Mouse (Mus musculus): Measurements from ENCODE around the gene Rreb1.

- TF ChIP-seq ETS1 (IDR thresholded peaks at IDR 0.05; ENCODE audit: low read depth, low read length), result no peak
- TF ChIP-seq POLR2A (IDR thresholded peaks at IDR 0.05; ENCODE audit: control insufficient read depth in 1 of 2, insufficient read depth in 1 of 2, low read depth in 1 of 2, low read length in 2 of 2, poor library complexity in 1 of 2), result no peak
- TF ChIP-seq CHD2 (IDR thresholded peaks at IDR 0.05; ENCODE audit: low read length), result no peak
- TF ChIP-seq TCF12 (IDR thresholded peaks at IDR 0.05; ENCODE audit: low read depth, low read length), result no peak
- TF ChIP-seq E2F4 (IDR thresholded peaks at IDR 0.05; ENCODE audit: borderline replicate concordance, low read depth, low read length), result no peak
- no peak for TF ChIP-seq CTCF (IDR thresholded peaks at IDR 0.05 in 2 of 3, conservative IDR thresholded peaks at IDR 0.05 in 1 of 3; ENCODE audit: control insufficient read depth in 1 of 3, insufficient read depth in 1 of 3, low read depth in 2 of 3, low read length in 3 of 3, poor library complexity in 1 of 3, severe bottlenecking in 1 of 3)
- no peak for TF ChIP-seq ZNF384 (IDR thresholded peaks at IDR 0.05; ENCODE audit: low read depth, low read length)
- no peak for TF ChIP-seq TAL1 (IDR thresholded peaks at IDR 0.05; ENCODE audit: low read length)
- TF ChIP-seq MAFK (IDR thresholded peaks at IDR 0.05; ENCODE audit: borderline replicate concordance, low read depth, low read length), result no peak
- no peak for TF ChIP-seq RAD21 (IDR thresholded peaks at IDR 0.05; ENCODE audit: low read depth, low read length)
- no peak for TF ChIP-seq MXI1 (IDR thresholded peaks at IDR 0.05; ENCODE audit: low read depth, low read length)
- TF ChIP-seq GABPA (IDR thresholded peaks at IDR 0.05; ENCODE audit: low read depth, low read length), result no peak
- no peak for TF ChIP-seq RCOR1 (IDR thresholded peaks at IDR 0.05; ENCODE audit: low read depth, low read length)
- TF ChIP-seq MAX (IDR thresholded peaks at IDR 0.05; ENCODE audit: low read length), result no peak
Observed at GRCm38 (mm10) chr13:37940167-37940566, 162.0 kb downstream of the Rreb1 start.
